Mouse (Mus musculus): ENCODE results near the gene Erg. TPM values are rescaled to one million over a fixed set of nuclear protein-coding genes. Genes with fewer than 3 reads are reported as not detected.

Gene Erg
- total and polyA plus RNA-seq, 3 experiments, result 0.11 to 0.81 (median 0.34) TPM

GRCm38 (mm10) chr16:95466548-95466947 lies 119.8 kb downstream of the Erg start:
- Histone ChIP-seq H3K27ac (ENCODE audit: insufficient read depth, low read depth) (no peak overlapping the region), H3K4me3 (replicated peaks in 1 of 3; ENCODE audit: low read depth in 2 of 3, low read length in 2 of 3, poor library complexity in 1 of 3) (no peak overlapping the region), H3K4me1 (ENCODE audit: control insufficient read depth in 1 of 2, insufficient read depth in 2 of 2) (no peaks in the 10 kb centered on the region), H3K9ac (ENCODE audit: insufficient read depth, low read depth) (no peak overlapping the region), H3K9me3 (replicated peaks; ENCODE audit: low read length) (no peaks in the 10 kb centered on the region), H3K79me2 (replicated peaks; ENCODE audit: control insufficient read depth, extremely low read depth, insufficient read depth, poor library complexity, severe bottlenecking) (no peaks in the 10 kb centered on the region), H3K27me3 (replicated peaks) (no peaks in the 10 kb centered on the region), H3K36me3 (replicated peaks in 1 of 2; ENCODE audit: control insufficient read depth in 1 of 2, insufficient read depth in 1 of 2, low read length in 1 of 2) (no peaks in the 10 kb centered on the region), H3K4me2 (ENCODE audit: insufficient read depth, low read depth, poor library complexity, severe bottlenecking) (no peak overlapping the region)
- peak; percentile 16 for DNase-seq (ENCODE audit: extremely low read depth)
- in situ Hi-C loops (cut with MboI; ENCODE audit: low pct_ligation_motif_present, low pct_unique_long_range_greater_than_20kb, low sequenced_read_pairs) (loop anchor here (25.0 kb wide), 1 partner anchor 496 kb away; no protein-coding TSS in a partner anchor), dilution Hi-C loops (cut with MboI; ENCODE audit: extremely low pct_ligation_motif_present, extremely low pct_unique_long_range_greater_than_20kb, low sequenced_read_pairs) (no loop called here)
- peak; percentile 51 to 75 for TF ChIP-seq CTCF (conservative IDR thresholded peaks at IDR 0.05 in 1 of 2, IDR thresholded peaks at IDR 0.05 in 1 of 2; ENCODE audit: low read depth in 2 of 2, low read length in 2 of 2)
- TF ChIP-seq RAD21 (IDR thresholded peaks at IDR 0.05; ENCODE audit: low read depth, low read length), result peak; percentile 79
- TF ChIP-seq MAZ (IDR thresholded peaks at IDR 0.05; ENCODE audit: low read depth, low read length), result no peak
- TF ChIP-seq TBP (conservative IDR thresholded peaks at IDR 0.05; ENCODE audit: low read depth, low read length), result no peak
- no peak for TF ChIP-seq TCF12 (IDR thresholded peaks at IDR 0.05; ENCODE audit: low read depth, low read length)
- no peak for TF ChIP-seq MAX (IDR thresholded peaks at IDR 0.05; ENCODE audit: low read length)
- peak; percentile 71 for TF ChIP-seq SMC3 (IDR thresholded peaks at IDR 0.05; ENCODE audit: low read depth, low read length)

- dilution Hi-C loops (cut with MboI; ENCODE audit: extremely low pct_ligation_motif_present, extremely low pct_unique_long_range_greater_than_20kb, low sequenced_read_pairs), result no loop called here
- H3K27ac ChIP-seq (ENCODE audit: insufficient read depth, low read depth), result no peak overlapping the region
Measured at GRCm38 (mm10) chr16:95464609-95465008, 121.8 kb downstream of the Erg start.

GRCm38 (mm10) chr16:95463796-95464195 lies 122.6 kb downstream of the Erg start:
- no peak for DNase-seq (ENCODE audit: extremely low read depth)
- Histone ChIP-seq H3K79me2 (replicated peaks; ENCODE audit: control insufficient read depth, extremely low read depth, insufficient read depth, poor library complexity, severe bottlenecking) (no peaks in the 10 kb centered on the region), H3K27ac (ENCODE audit: insufficient read depth, low read depth) (no peak overlapping the region), H3K27me3 (replicated peaks) (no peaks in the 10 kb centered on the region), H3K4me1 (ENCODE audit: control insufficient read depth in 1 of 2, insufficient read depth in 2 of 2) (no peaks in the 10 kb centered on the region), H3K9me3 (replicated peaks; ENCODE audit: low read length) (no peaks in the 10 kb centered on the region), H3K9ac (ENCODE audit: insufficient read depth, low read depth) (no peak overlapping the region), H3K4me2 (ENCODE audit: insufficient read depth, low read depth, poor library complexity, severe bottlenecking) (no peak overlapping the region), H3K4me3 (replicated peaks in 1 of 3; ENCODE audit: low read depth in 2 of 3, low read length in 2 of 3, poor library complexity in 1 of 3) (no peak overlapping the region), H3K36me3 (replicated peaks in 1 of 2; ENCODE audit: control insufficient read depth in 1 of 2, insufficient read depth in 1 of 2, low read length in 1 of 2) (no peaks in the 10 kb centered on the region)
- dilution Hi-C loops (cut with MboI; ENCODE audit: extremely low pct_ligation_motif_present, extremely low pct_unique_long_range_greater_than_20kb, low sequenced_read_pairs) (no loop called here), in situ Hi-C loops (cut with MboI; ENCODE audit: low pct_ligation_motif_present, low pct_unique_long_range_greater_than_20kb, low sequenced_read_pairs) (loop anchor here (25.0 kb wide), 1 partner anchor 499 kb away; no protein-coding TSS in a partner anchor)
- no peak for TF ChIP-seq EP300 (IDR thresholded peaks at IDR 0.05; ENCODE audit: low read length)
- TF ChIP-seq ZNF384 (IDR thresholded peaks at IDR 0.05; ENCODE audit: low read depth, low read length), result no peak
- TF ChIP-seq SIN3A (IDR thresholded peaks at IDR 0.05; ENCODE audit: low read length), result no peak
- no peak for TF ChIP-seq BHLHE40 (IDR thresholded peaks at IDR 0.05; ENCODE audit: low read depth, low read length)
- TF ChIP-seq NRF1 (IDR thresholded peaks at IDR 0.05; ENCODE audit: low read depth, low read length), result no peak
- no peak for TF ChIP-seq ZKSCAN1 (IDR thresholded peaks at IDR 0.05; ENCODE audit: borderline replicate concordance, low read depth, low read length)
- TF ChIP-seq E2F4 (IDR thresholded peaks at IDR 0.05; ENCODE audit: insufficient replicate concordance, low read depth, low read length), result no peak
- no peak for TF ChIP-seq MAFK (IDR thresholded peaks at IDR 0.05; ENCODE audit: insufficient replicate concordance, low read length)
- TF ChIP-seq IRF4 (IDR thresholded peaks at IDR 0.05; ENCODE audit: low read depth, low read length), result no peak

More at GRCm38 (mm10) chr16:95464609-95465008, 121.8 kb downstream of the Erg start:
- no peak for TF ChIP-seq PAX5 (IDR thresholded peaks at IDR 0.05; ENCODE audit: low read length)
- no peak for TF ChIP-seq JUND (conservative IDR thresholded peaks at IDR 0.05; ENCODE audit: low read depth, low read length)
- TF ChIP-seq ZC3H11A (IDR thresholded peaks at IDR 0.05; ENCODE audit: low read depth, low read length), result no peak
- no peak for TF ChIP-seq NELFE (IDR thresholded peaks at IDR 0.05; ENCODE audit: low read depth, low read length)
- TF ChIP-seq ZNF384 (IDR thresholded peaks at IDR 0.05; ENCODE audit: low read depth, low read length), result no peak
- TF ChIP-seq CHD1 (IDR thresholded peaks at IDR 0.05; ENCODE audit: low read depth, low read length), result no peak
- no peak for TF ChIP-seq CTCF (conservative IDR thresholded peaks at IDR 0.05 in 1 of 2, IDR thresholded peaks at IDR 0.05 in 1 of 2; ENCODE audit: low read depth in 2 of 2, low read length in 2 of 2)
- TF ChIP-seq JUN (IDR thresholded peaks at IDR 0.05; ENCODE audit: insufficient read depth, low read depth, low read length), result no peak
- no peak for TF ChIP-seq MAX (IDR thresholded peaks at IDR 0.05; ENCODE audit: low read length)
- no peak for TF ChIP-seq USF1 (IDR thresholded peaks at IDR 0.05; ENCODE audit: low read depth, low read length)
- no peak for TF ChIP-seq ETS1 (conservative IDR thresholded peaks at IDR 0.05; ENCODE audit: low read depth, low read length)
- no peak for TF ChIP-seq POLR2A (IDR thresholded peaks at IDR 0.05; ENCODE audit: low read depth, low read length)
- no peak for TF ChIP-seq MYC (IDR thresholded peaks at IDR 0.05; ENCODE audit: low read depth, low read length)
- no peak for TF ChIP-seq MAZ (IDR thresholded peaks at IDR 0.05; ENCODE audit: low read depth, low read length)
- no peak for TF ChIP-seq ELF1 (IDR thresholded peaks at IDR 0.05; ENCODE audit: low read depth, low read length)
- no peak for TF ChIP-seq UBTF (IDR thresholded peaks at IDR 0.05; ENCODE audit: low read depth, low read length)
- Histone ChIP-seq H3K9ac (ENCODE audit: insufficient read depth, low read depth) (no peak overlapping the region), H3K36me3 (replicated peaks in 1 of 2; ENCODE audit: control insufficient read depth in 1 of 2, insufficient read depth in 1 of 2, low read length in 1 of 2) (no peaks in the 10 kb centered on the region), H3K27me3 (replicated peaks) (no peaks in the 10 kb centered on the region), H3K4me3 (replicated peaks in 1 of 3; ENCODE audit: low read depth in 2 of 3, low read length in 2 of 3, poor library complexity in 1 of 3) (no peak overlapping the region), H3K79me2 (replicated peaks; ENCODE audit: control insufficient read depth, extremely low read depth, insufficient read depth, poor library complexity, severe bottlenecking) (no peaks in the 10 kb centered on the region), H3K9me3 (replicated peaks; ENCODE audit: low read length) (no peaks in the 10 kb centered on the region), H3K4me1 (ENCODE audit: control insufficient read depth in 1 of 2, insufficient read depth in 2 of 2) (no peaks in the 10 kb centered on the region), H3K4me2 (ENCODE audit: insufficient read depth, low read depth, poor library complexity, severe bottlenecking) (no peak overlapping the region)
- in situ Hi-C loops (cut with MboI; ENCODE audit: low pct_ligation_motif_present, low pct_unique_long_range_greater_than_20kb, low sequenced_read_pairs), result loop anchor here (25.0 kb wide), 1 partner anchor 498 kb away; no protein-coding TSS in a partner anchor
- no peak for DNase-seq (ENCODE audit: extremely low read depth)
